Mouse (Mus musculus) lung, postnatal 0 days (tissue): Measurements from ENCODE around the gene Nfya. TPM values are rescaled to one million over a fixed set of nuclear protein-coding genes. Genes with fewer than 3 reads are reported as not detected.

Experiments used
- ATAC-seq: fragments of 200-750 bp; cut with Nextera tagmentation; 2 replicates; pipeline ENCODE4 v1.8.0; 2017; ENCODE audit warnings: moderate library complexity
- DNase-seq: peaks from one replicate; pipeline ENCODE4 v3.0.0-alpha.2; 2016; ENCODE audit warnings: low spot score
- H3K27ac ChIP-seq: fragments of 300-500 bp; sonication (generic); 2 replicates; pipeline ENCODE4 v1.5.1; 2014; ENCODE audit warnings: antibody characterized with exemption, mild to moderate bottlenecking, low read length, mixed read lengths
- H3K27me3 ChIP-seq: fragments of 300-500 bp; sonication (generic); replicated peaks from 2 replicates; pipeline ENCODE4 v1.6.1; 2014; ENCODE audit warnings: low read length, mixed read lengths; ENCODE audit not compliant: insufficient read depth
- H3K36me3 ChIP-seq: fragments of 300-500 bp; sonication (generic); 2 replicates; pipeline ENCODE4 v1.6.1; 2014; ENCODE audit warnings: low read length, mixed read lengths; ENCODE audit not compliant: insufficient read depth
- H3K4me1 ChIP-seq: fragments of 300-500 bp; sonication (generic); 2 replicates; pipeline ENCODE4 v1.6.1; 2014; ENCODE audit warnings: antibody characterized with exemption, low read depth, low read length, mixed read lengths; ENCODE audit not compliant: insufficient read depth
- H3K4me2 ChIP-seq: fragments of 300-500 bp; sonication (generic); replicated peaks from 2 replicates; pipeline ENCODE4 v1.6.1; 2014; ENCODE audit warnings: low read depth, mild to moderate bottlenecking, low read length, moderate library complexity, mixed read lengths
- H3K4me3 ChIP-seq: fragments of 300-500 bp; sonication (generic); 2 replicates; pipeline ENCODE4 v1.5.1; 2014; ENCODE audit warnings: low read depth, low read length
- H3K9ac ChIP-seq: fragments of 300-500 bp; sonication (generic); replicated peaks from 2 replicates; pipeline ENCODE4 v1.6.1; 2014; ENCODE audit warnings: low read depth, mild to moderate bottlenecking
- H3K9me3 ChIP-seq: fragments of 300-500 bp; sonication (generic); 2 replicates; pipeline ENCODE4 v1.6.1; 2016; ENCODE audit warnings: low read length, mixed read lengths
- CTCF ChIP-seq: IDR thresholded peaks from 2 replicates; pipeline ENCODE4 v1.5.1; 2016; ENCODE audit warnings: antibody characterized with exemption, mild to moderate bottlenecking
- EP300 ChIP-seq: IDR thresholded peaks from 2 replicates; pipeline ENCODE4 v1.6.1; 2016; ENCODE audit warnings: antibody characterized with exemption, mild to moderate bottlenecking, control low read depth
- WGBS: fragments of 180-500 bp; shearing (Covaris S2); extraction: QIAGEN DNeasy Blood & Tissue Kit; methylation state at CpG from one replicate; pipeline ENCODE4 v1.1.7; 2014; 5-methylcytosine and 5-hydroxymethylcytosine counted together
- polyA plus RNA-seq: library from polyadenylated mRNA; unstranded; fragments of >200 nt; fragmentation: Nextera tagmentation; extraction: Ambion mirVana; gene quantifications from 2 replicates; pipeline ENCODE4 v1.2.1, GENCODE M21; 2015

Gene Nfya
- polyA plus RNA-seq, 1 experiment from 2014 or later = 5.6 TPM

DNA sequence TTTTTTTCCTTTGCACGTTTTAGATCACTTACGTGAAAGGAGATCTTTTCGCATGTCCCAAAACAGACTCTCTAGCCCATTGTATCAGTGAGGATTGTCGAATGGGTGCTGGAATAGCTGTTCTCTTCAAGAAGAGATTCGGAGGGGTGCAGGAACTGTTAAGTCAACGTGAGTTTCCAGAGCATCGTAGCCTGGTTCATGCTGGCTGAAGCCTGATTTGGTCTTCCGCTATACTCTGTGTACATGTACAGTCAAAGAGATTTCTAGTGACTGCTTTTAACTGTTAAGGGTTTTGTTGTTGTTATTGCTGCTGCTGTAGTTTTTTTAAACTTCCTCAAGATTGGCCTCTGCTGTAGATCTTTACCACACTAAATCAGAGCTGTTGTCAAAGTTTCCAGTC, 1.5 kb upstream of the Nfya start:
- Histone ChIP-seq H3K4me1 (peaks cover 12% of the 10 kb centered on the region; the same call in 1 of the 2 replicates), H3K4me2 (peak overlapping the region; percentile 82), H3K9ac (peak overlapping the region; percentile 66; the same call in 1 of the 2 replicates), H3K27me3 (no peaks in the 10 kb centered on the region), H3K36me3 (0 out of 2 replicates have a peak, but pooled peaks cover 11% of the 10 kb centered on the region), H3K4me3 (peak overlapping the region; percentile 76; the same call in 1 of the 2 replicates), H3K9me3 (no peaks in the 10 kb centered on the region), H3K27ac (peak overlapping the region; percentile 99)
- DNase-seq = no peak
- TF ChIP-seq EP300 (no peak), CTCF (no peak)
- WGBS = 22% methylated on average over 8 of the region's 8 CpGs
- no peak for ATAC-seq

GRCm38 (mm10) chr17:48410299-48410785, 636 bp upstream of the Nfya start:
- ATAC-seq (no peak), DNase-seq (peak; percentile 63)
- Histone ChIP-seq H3K9ac (peak overlapping the region; percentile 66), H3K27me3 (no peaks in the 10 kb centered on the region), H3K9me3 (no peaks in the 10 kb centered on the region), H3K27ac (peak overlapping the region; percentile 99), H3K4me2 (peak overlapping the region; percentile 82), H3K36me3 (0 out of 2 replicates have a peak, but pooled peaks cover 11% of the 10 kb centered on the region), H3K4me3 (peak overlapping the region; percentile 76), H3K4me1 (peaks cover 12% of the 10 kb centered on the region; the same call in 1 of the 2 replicates)
- TF ChIP-seq CTCF (no peak), EP300 (no peak)
- WGBS = 0% methylated on average over 13 of the region's 13 CpGs

GRCm38 (mm10) chr17:48408526-48409291, 997 bp downstream of the Nfya start:
- under 1% methylated on average over 30 of the region's 47 CpGs for WGBS
- peaks cover 12% of the 10 kb centered on the region; the same call in 1 of the 2 replicates for H3K4me1 ChIP-seq
- H3K4me2 ChIP-seq = peak overlapping the region; percentile 82
- ATAC-seq (peak; percentile 29), DNase-seq (peak; percentile 89)
- H3K4me3 ChIP-seq = peak overlapping the region; percentile 76
- no peaks in the 10 kb centered on the region for H3K27me3 ChIP-seq
- H3K36me3 ChIP-seq = 0 out of 2 replicates have a peak, but pooled peaks cover 3% of the 10 kb centered on the region
- peak overlapping the region; percentile 99 for H3K27ac ChIP-seq
- no peaks in the 10 kb centered on the region for H3K9me3 ChIP-seq
- TF ChIP-seq EP300 (no peak), CTCF (no peak)
- peak overlapping the region; percentile 93 for H3K9ac ChIP-seq

- H3K4me1 ChIP-seq = peaks cover 12% of the 10 kb centered on the region; the same call in 1 of the 2 replicates
- H3K36me3 ChIP-seq = no peaks in the 10 kb centered on the region
- peak overlapping the region; percentile 93; the same call in 1 of the 2 replicates for H3K9ac ChIP-seq
- WGBS = 3% methylated on average over 8 of the region's 8 CpGs
- H3K4me3 ChIP-seq = peak overlapping the region; percentile 76
- peak overlapping the region; percentile 82 for H3K4me2 ChIP-seq
- DNase-seq = no peak
- peak overlapping the region; percentile 99 for H3K27ac ChIP-seq
- TF ChIP-seq CTCF = no peak
- no peak for TF ChIP-seq EP300
- H3K9me3 ChIP-seq = no peaks in the 10 kb centered on the region
- no peaks in the 10 kb centered on the region for H3K27me3 ChIP-seq
- ATAC-seq = no peak
Measured at GRCm38 (mm10) chr17:48407910-48408525, 1.7 kb downstream of the Nfya start.

DNA sequence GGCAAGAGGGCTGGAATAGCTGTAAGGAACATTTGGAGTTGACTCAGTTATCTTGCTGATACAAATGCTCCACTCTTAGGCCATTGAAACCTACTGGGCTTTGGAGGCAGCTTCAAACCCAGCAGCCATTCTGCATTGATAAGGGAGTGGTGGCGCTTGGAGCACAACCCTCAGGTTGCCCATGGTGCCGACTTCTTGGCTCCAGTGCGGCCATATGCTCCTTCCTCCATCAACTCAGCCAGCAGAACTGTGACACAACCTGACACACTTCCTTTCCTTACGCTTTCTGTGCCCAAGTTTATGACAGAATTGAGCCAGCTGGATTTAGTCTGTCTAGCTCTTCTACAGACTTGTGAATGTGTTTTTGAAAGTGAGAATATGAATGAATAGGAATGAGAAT, 2.6 kb downstream of the Nfya start:
- no peak overlapping the region for H3K9ac ChIP-seq
- no peak overlapping the region for H3K27ac ChIP-seq

DNA sequence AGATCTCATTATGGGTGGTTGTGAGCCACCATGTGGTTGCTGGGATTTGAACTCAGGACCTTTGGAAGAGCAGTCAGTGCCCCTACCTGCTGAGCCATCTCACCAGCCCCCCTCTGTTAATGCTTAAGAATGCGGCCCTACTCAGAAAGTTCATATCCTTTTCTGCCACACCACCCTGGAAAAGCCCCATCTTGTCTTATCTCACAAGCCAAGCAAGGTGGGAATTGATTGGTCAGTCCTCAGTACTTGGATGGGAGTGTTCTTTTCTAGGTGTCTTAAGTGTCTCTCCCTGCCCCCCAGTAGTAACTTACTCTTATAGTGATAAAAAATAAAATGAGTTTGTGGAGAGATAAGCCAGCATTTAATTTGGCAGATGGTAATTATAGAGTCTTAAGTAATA, 5.0 kb downstream of the Nfya start:
- no peak for TF ChIP-seq EP300
- TF ChIP-seq CTCF = no peak
- Histone ChIP-seq H3K4me2 (no peak overlapping the region), H3K36me3 (no peaks in the 10 kb centered on the region), H3K27ac (no peak overlapping the region), H3K9me3 (no peaks in the 10 kb centered on the region), H3K9ac (no peak overlapping the region), H3K4me1 (peaks cover 6% of the 10 kb centered on the region; the same call in 1 of the 2 replicates), H3K27me3 (no peaks in the 10 kb centered on the region), H3K4me3 (no peak overlapping the region)
- DNase-seq (no peak), ATAC-seq (no peak)
- WGBS = 56% methylated on average over 1 of the region's 1 CpGs

More for the DNA sequence above, 2.6 kb downstream of the Nfya start:
- no peak overlapping the region for H3K4me2 ChIP-seq
- no peak overlapping the region for H3K4me3 ChIP-seq
- TF ChIP-seq EP300 (no peak), CTCF (no peak)
- no peak for DNase-seq
- no peaks in the 10 kb centered on the region for H3K9me3 ChIP-seq
- peaks cover 12% of the 10 kb centered on the region; the same call in 1 of the 2 replicates for H3K4me1 ChIP-seq
- no peaks in the 10 kb centered on the region for H3K36me3 ChIP-seq
- no peak for ATAC-seq
- no peaks in the 10 kb centered on the region for H3K27me3 ChIP-seq
- WGBS = 66% methylated on average over 4 of the region's 4 CpGs
